Mouse (Mus musculus) adrenal gland, adult 8-10 months (tissue): ENCODE results near the gene Inca1. TPM values are rescaled to one million over a fixed set of nuclear protein-coding genes. Genes with fewer than 3 reads are reported as not detected.

Experiments used
- DNase-seq: peaks from one replicate; pipeline ENCODE4 v3.0.0; 2022
- total RNA-seq, 4 experiments: library from RNA; stranded (reverse); gene quantifications; 2 replicates each; pipeline ENCODE4 v1.2.4; 2022

Inca1 gene
- total RNA-seq: 10 to 100 TPM in 2 of 4 experiments, 1 to 10 TPM in 2; 5.3 to 11.4 (median 8.6) TPM

DNA sequence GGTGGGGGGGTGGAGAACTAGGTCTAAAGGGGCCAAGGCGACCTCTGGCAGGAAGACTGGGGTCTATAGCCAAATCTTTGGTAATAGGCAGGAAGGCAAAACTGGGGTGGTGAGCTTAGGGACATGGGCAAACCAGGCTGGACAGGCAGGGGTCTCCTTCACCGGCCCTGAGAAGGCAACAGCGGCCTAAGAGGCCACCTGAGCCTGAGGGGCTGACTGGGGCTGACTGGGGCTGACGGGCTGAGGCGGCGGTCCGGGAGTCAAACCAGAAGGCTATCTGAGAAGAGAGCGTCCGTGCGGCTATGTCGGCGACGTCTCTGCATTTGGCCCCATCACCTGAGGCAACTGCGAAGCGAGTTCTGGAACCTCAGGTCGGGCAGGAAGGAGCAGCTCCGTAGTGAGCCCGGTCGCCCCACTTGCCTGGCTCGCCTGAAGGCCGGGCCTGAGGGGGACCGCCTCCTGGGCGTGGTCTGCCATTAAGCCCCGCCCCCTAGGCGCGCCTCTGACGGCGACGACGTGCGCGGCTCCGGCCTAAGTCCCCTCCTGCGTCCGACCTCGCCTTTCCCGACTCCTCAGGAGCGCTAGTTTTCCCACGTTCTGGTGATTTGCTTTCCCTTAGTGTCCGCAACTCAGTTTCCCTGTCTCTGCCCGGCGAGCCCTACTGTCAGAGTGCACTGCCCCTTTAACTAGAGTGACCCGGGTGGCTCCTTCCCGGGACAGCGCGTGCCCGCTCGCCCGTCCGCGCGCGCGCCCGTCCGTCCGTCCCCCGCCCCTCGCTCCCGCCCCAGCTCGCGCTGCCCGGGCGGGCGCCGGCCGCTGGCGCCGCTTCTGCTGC, at the start of gene Inca1, which contains the start of gene Kif1c:
TSS of gene Inca1 (minus strand) at position 434 of the 835 bp plus-strand sequence.
TSS of gene Kif1c (plus strand) at position 827 of the 835 bp plus-strand sequence.
- DNase-seq: peak; percentile 90

DNA sequence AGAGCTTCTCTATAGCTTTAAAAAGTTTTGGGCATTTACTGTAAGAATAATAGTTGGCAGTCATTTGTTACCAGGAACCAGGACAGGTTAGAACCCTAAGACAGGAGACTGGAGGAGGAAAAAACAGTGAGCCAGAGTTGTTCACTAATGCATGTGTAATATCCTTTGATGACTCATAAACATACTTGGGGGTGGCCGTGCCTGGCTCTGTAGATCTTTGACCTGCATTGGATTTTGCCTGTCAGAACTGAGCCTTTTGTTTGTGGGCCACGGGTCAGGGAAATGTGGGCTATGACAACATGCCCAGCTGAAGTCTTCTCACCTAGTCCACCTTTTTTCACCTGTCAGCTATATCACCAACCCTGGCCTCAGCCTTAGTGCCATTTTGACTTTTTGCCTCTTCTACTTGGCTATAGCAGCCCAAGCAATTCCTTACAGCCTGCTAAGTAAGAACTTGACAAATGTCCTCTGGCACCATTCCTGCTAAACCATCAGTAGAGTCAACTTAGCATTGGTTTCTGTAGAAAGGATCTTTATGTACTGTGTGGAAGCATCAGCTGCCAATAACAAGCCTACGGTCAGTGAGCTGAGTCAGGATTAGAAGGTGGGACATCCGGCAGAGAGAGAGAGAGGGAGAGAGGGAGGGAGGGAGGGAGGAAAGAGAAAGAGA, 48.1 kb upstream of the Inca1 start:
- DNase-seq: no peak

- no peak for DNase-seq
Measured at GRCm38 (mm10) chr11:70745636-70746035, 45.7 kb upstream of the Inca1 start.

GRCm38 (mm10) chr11:70742581-70743459, 42.9 kb upstream of the Inca1 start:
- DNase-seq: peak; percentile 37

- no peak for DNase-seq
Measured at GRCm38 (mm10) chr11:70742117-70742516, 42.2 kb upstream of the Inca1 start.

- DNase-seq: no peak
Measured at GRCm38 (mm10) chr11:70741603-70742002, 41.6 kb upstream of the Inca1 start.

GRCm38 (mm10) chr11:70737749-70738148, 37.8 kb upstream of the Inca1 start:
- no peak for DNase-seq

GRCm38 (mm10) chr11:70733256-70733655, 33.3 kb upstream of the Inca1 start:
- no peak for DNase-seq

DNA sequence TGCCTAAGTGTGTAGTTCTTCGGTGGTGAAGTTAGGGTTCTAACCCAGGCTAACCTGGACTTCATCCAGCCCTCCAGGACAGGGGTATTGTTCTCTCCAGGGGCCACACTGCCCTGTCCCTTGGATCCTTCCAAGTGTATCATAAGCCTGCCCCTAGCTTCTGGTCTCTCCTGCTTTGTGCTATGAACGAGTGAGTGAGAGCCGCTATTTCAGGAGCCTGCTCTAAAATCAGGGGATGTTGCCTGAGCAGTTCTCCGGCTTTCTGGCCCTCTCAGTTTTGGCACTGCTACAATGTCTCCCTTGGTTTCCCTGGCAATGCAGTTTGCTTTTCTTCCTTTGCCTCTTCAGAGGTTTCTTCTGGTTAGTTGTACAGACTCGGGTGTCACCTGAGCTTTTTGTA, 31.2 kb upstream of the Inca1 start:
- DNase-seq: no peak

DNA sequence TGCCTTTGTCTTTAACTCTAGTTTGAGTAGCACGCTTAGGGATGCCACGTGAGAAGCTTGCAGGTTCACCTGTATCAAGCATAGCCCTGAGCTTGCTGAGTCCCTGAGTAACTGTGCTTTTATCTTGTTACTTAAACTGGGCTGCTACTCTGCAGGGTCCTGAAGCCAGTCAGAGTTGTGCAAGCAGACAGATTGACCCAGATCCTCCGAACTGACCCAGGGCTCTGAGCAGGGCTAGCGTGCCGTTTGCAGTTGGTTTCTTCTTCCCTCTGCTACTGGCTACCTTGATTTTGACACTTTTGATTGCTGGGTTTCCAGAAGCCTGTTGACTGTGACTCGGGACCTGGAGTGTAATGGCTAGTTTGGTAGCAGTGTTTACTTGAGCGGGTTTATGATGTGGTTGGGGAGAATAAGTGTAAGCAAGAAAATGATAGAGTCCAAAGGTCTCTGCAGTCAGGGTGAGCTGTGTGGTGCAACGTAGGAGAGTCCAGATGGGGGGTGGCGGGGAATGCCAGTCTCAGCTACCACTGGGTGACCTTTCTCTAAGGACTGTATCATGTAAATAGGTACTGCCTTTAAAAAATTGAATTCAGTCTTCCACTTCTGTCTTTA, 30.6 kb upstream of the Inca1 start:
- no peak for DNase-seq

GRCm38 (mm10) chr11:70727385-70727784, 27.4 kb upstream of the Inca1 start:
- no peak for DNase-seq

DNA sequence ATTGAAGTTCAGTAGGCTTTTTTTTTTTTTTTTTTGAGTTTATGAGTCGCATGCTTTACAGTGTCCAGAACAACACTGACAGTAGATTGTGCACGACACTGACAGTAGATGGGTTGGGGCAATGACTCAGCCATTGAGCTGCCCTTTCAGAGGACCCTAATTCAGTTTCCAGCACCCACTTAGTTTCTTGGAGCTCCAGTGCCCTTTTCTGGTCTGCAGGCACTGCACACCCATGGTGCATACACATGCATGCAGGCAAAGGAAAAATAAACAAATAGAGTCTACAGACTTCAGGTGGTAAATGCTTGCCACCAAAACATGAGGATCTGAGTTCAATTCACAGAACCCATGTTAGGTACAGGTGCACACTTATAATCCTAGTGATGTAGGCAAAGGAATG, 26.6 kb upstream of the Inca1 start:
- DNase-seq: no peak

DNA sequence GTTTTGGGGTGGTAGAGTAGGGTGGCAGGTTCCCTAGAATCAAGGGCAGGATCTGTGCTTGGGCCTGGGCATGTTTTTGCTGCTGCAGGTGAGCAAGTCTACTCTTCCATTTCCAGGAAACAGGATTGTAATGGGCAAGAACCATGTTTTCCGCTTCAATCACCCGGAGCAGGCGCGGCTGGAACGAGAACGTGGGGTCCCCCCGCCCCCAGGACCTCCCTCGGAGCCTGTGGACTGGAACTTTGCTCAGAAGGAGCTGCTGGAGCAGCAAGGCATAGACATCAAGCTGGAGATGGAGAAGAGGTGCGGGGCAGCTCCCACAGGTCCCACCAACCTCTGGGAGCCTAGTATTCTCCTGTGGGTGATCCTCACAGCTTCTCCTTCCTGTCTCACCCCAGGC, 24.8 kb upstream of the Inca1 start:
- no peak for DNase-seq

DNA sequence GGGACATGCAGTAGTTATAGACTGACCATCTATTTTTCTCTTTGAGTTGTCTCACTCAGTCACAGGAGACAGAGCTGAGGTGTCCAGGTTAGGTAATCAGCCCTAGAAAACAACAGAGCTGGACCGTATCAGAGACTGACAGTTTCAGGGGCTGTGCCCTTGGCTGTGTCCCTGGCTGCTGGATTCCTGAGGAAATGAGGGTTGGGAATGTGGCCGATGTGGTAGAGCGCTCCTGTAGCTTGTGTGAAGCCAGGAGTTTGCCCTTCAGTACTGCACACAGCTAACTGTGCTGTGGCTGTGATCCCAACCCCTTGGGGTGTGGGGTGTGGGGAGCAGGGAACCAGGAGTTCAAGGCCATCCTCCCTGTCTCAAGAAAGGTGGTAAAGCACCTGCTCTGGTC, 21.1 kb upstream of the Inca1 start:
- peak; percentile 66 for DNase-seq

- DNase-seq: no peak
Measured at GRCm38 (mm10) chr11:70720567-70720966, 20.6 kb upstream of the Inca1 start.

DNA sequence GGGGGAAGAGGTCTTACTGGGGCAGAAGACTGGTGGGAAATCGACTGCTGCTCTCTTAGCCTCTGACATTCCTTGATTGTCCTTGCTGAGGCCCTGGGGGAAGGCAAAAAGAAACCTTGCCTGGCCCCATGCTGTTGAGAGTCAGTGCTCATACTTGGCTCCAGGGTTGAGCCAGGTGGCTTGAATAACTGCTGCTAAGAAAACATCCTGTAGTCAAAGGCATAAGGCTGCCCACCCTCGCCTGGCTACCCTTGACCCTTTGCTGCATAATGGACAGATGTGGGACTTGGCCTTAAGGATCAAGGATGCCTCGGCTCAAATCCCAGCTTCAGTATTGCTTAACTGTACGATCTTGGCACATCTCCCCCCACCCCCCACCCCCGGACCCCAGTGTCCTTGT, 18.5 kb upstream of the Inca1 start:
- DNase-seq: peak; percentile 65

DNA sequence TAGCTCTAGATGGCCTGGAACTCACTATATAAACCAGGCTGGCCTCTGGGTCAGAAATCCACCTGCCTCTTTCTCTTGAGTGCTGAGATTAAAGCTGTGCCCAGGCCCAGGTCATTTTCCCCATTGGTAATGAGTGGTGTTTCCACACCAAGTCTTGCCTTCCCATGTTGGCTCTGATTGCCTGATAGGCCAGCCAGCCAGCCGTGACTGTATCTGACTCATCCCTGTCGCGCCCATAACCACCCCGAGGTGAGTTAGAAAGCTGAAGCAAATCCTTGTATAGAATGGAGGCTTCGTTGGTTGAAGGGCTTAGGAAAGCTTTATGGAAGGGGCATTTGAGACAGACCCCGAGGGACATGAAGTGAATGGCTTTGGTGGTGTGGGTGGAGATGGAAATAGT, 15.9 kb upstream of the Inca1 start:
- DNase-seq: no peak

GRCm38 (mm10) chr11:70713222-70713621, 13.3 kb upstream of the Inca1 start:
- DNase-seq: no peak

- no peak for DNase-seq
Measured at GRCm38 (mm10) chr11:70711026-70711425, 11.1 kb upstream of the Inca1 start.

GRCm38 (mm10) chr11:70706127-70706526, 6.2 kb upstream of the Inca1 start:
- no peak for DNase-seq

DNA sequence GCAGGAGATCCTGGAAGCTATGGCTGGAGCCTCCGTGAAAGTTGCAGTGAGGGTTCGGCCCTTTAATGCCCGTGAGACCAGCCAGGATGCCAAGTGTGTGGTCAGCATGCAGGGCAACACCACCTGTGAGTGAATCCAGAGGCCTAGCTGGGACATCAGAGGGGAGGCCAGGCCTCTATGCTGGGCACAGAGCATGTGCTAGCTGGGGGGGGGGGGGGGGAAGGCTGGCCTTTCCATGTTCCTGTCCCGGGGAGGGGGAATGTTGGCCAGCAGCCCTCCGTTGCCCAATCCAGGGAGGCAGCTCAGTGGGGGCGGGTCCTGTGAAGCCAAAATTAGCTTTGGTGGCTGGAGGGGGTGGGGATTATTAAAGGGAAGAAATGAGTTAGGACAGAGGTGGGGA, 2.8 kb upstream of the Inca1 start:
- DNase-seq: no peak

DNA sequence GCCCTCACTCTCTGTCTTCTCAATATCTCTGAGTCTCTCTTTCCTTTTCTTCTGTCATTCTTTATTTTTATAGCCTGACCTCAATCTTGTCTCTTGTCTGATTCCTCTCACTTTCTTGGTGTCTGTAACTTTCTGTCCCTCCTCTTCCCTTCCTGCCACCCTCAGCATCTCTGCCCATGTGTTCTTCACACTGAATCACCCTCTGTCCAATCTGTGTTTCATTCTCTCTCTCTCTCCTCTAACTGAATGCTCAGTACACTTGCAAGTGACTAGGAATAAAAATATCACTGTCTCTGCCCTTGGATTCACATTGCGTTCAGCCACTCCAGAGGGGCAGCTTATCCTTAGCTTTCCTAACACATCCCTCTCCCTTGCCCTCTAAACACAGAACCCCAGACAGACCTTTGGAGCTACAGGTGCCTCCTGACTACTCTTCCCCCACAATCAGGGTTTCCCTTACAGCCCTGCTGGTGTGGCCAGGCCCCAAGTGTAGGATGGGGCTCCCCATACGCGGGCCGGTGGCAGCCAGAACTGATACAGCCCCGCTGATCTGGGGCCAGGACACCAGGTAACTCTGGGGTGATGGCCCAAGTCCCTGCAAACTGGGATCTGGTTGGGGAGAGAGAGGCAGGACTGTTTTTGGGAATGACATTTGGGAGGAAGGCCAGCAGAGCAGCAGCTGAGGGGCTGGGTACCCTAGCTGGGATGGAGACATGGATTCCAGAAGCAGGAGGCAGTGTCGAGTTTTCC, 2.2 kb upstream of the Inca1 start:
- no peak for DNase-seq
